Mouse (Mus musculus): Measurements from ENCODE around the gene Ap3m1. TPM values are rescaled to one million over a fixed set of nuclear protein-coding genes. Genes with fewer than 3 reads are reported as not detected.

The Ap3m1 gene
- polyA plus RNA-seq, 1 experiment from 2014 or later, result 77.8 TPM

DNA sequence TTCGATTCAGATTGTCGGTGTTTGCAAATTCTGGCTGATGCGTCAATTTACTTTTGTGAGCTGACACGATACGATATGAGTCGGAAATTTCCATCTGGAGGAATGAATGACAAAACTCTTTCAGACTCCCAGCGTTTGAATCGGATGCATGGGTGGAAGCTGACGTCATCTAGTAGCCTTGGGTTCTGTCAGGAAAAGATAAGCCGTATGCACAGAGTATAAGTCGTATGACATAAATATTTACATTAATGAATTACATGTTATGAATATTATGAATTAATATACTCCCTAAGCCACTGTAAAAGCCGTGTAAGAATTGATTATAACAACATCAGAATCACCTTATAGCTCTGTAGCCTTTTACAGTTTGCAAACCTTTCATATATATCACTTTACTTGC lies 13.2 kb downstream of the Ap3m1 start:
- ATAC-seq (ENCODE audit: borderline replicate concordance, extremely low read depth, low FRiP score, low TSS enrichment), result no peak
- 51% methylated on average over 12 of the region's 12 CpGs for WGBS
- peaks cover 41% of the 10 kb centered on the region for H3K36me3 ChIP-seq
- no peaks in the 10 kb centered on the region for H3K9me3 ChIP-seq
- H3K4me1 ChIP-seq, result no peaks in the 10 kb centered on the region; the same call in 1 of the 2 replicates
- no peak overlapping the region for H3K4me2 ChIP-seq
- no peak overlapping the region; the same call in 1 of the 2 replicates for H3K27ac ChIP-seq
- no peaks in the 10 kb centered on the region for H3K27me3 ChIP-seq
- no peak overlapping the region for H3K9ac ChIP-seq
- H3K4me3 ChIP-seq, result no peak overlapping the region

DNA sequence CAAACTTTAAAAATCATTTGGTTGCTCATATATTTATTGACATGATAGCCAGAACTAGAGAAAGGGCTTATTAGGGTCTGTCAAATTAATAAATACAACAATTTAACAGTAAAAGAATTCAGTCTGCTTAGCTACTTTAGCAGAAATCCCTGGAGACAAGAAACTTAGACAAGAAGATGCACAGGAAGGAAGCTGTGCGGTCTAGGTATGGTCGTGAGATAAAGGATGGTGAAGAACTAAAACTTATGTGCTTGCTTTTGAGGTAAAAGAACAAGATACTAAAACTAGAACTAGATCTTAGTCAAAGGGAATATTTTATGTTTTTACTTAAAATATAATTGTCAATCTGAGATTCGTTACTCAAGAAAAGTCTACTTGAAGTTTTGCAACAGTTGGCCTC lies 17.5 kb downstream of the Ap3m1 start:
- 95% methylated on average over 3 of the region's 3 CpGs for WGBS
- no peaks in the 10 kb centered on the region for H3K9me3 ChIP-seq
- H3K4me2 ChIP-seq, result no peak overlapping the region
- no peaks in the 10 kb centered on the region for H3K27me3 ChIP-seq
- H3K27ac ChIP-seq, result no peak overlapping the region
- no peak overlapping the region for H3K9ac ChIP-seq
- H3K4me3 ChIP-seq, result no peak overlapping the region
- H3K36me3 ChIP-seq, result peaks cover 60% of the 10 kb centered on the region
- no peak for ATAC-seq (ENCODE audit: borderline replicate concordance, extremely low read depth, low FRiP score, low TSS enrichment)
- 0 out of 2 replicates have a peak, but pooled peaks cover 11% of the 10 kb centered on the region for H3K4me1 ChIP-seq

DNA sequence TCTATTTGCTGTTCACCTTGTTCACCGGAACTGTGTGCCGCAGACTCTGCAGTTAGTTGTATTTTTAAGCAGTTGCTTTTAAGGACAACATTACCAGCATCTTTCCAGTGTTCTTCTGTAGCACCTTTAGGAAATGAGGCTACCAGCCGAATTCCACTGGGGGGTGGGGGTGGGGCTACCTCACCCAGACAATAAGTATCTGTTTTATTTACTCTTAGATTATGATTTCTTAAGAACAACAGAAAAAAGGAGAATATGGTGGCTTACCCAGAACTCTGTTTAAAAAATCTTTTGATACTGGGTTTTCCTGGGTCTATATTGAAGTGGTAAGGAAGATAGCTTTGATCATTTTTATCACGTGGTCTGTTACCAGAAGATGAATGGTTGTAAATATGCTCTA lies 18.0 kb downstream of the Ap3m1 start:
- H3K9ac ChIP-seq, result no peak overlapping the region
- peaks cover 59% of the 10 kb centered on the region for H3K36me3 ChIP-seq
- 0 out of 2 replicates have a peak, but pooled peaks cover 11% of the 10 kb centered on the region for H3K4me1 ChIP-seq
- no peaks in the 10 kb centered on the region for H3K9me3 ChIP-seq
- no peak for ATAC-seq (ENCODE audit: borderline replicate concordance, extremely low read depth, low FRiP score, low TSS enrichment)
- H3K4me2 ChIP-seq, result no peak overlapping the region
- 78% methylated on average over 4 of the region's 4 CpGs for WGBS
- no peaks in the 10 kb centered on the region for H3K27me3 ChIP-seq
- no peak overlapping the region for H3K4me3 ChIP-seq
- H3K27ac ChIP-seq, result no peak overlapping the region

DNA sequence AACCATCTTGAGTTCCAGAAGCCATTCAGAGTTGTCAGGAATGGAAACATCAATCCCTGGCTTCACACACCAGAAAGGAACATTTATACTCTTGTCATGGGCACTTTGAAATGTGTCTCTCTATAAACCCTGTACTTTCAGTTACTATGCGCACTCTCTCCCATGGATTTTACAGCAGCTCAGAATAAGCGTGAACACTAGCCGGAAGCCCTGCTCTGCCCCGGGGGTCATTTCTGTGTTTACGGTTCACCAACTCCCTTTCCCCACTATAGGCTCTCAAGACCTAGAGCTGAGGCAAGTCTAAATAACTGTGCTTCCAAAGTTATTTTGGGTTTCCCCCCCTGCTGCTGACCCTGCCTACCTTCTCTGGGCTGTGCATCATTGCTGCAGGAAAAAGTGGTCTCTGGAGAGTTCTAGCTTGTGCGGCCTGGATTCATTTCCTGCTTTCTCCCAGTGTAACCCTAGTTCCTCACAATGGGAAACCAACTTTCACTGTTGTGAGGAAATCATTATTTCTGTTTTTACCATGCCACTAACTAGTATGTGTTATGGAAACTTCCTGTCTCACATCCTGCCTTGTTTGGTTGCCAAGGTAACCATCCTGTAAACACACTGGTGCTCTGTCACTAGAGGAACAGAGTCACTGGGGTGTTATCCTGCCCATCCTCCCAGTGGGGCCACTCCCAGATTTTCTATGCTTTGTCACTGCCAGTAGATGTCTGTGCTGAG lies 20.4 kb downstream of the Ap3m1 start:
- Histone ChIP-seq H3K4me3 (no peak overlapping the region), H3K27ac (peak overlapping the region; percentile 41), H3K4me1 (0 out of 2 replicates have a peak, but pooled peaks cover 11% of the 10 kb centered on the region), H3K9ac (no peak overlapping the region), H3K36me3 (peaks cover 56% of the 10 kb centered on the region), H3K9me3 (no peaks in the 10 kb centered on the region), H3K4me2 (no peak overlapping the region), H3K27me3 (no peaks in the 10 kb centered on the region)
- ATAC-seq (ENCODE audit: borderline replicate concordance, extremely low read depth, low FRiP score, low TSS enrichment), result peak; percentile 59
- WGBS, result 61% methylated on average over 6 of the region's 6 CpGs

DNA sequence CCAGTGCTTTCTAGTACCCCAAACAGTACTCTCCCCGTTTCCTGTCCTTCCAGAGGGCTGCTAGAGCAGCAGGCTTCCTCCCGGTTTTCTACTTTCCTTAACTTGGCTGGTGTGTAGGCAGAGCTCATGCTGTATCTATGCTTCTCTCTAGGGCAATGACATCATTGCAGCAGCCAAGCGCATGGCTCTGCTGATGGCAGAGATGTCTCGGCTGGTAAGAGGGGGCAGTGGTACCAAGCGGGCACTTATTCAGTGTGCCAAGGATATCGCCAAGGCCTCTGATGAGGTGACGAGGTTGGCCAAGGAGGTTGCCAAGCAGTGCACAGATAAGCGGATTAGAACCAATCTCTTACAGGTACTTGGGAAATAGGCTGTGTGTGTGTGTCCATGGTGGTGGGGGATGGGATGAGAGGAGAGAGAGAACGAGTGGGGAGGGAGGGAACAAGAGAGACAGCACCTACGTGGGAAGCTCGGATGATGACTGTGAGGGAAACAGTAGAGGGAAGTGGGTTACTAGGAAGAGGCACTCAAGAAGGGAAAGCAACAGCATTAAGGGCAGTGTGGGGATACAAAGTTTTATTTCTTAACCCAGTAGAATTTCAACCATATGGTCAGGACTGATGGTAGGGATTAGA lies 23.2 kb downstream of the Ap3m1 start:
- WGBS, result 84% methylated on average over 11 of the region's 11 CpGs
- Histone ChIP-seq H3K27ac (no peak overlapping the region), H3K9me3 (no peaks in the 10 kb centered on the region), H3K36me3 (peaks cover 57% of the 10 kb centered on the region), H3K4me2 (no peak overlapping the region), H3K4me3 (no peak overlapping the region), H3K9ac (no peak overlapping the region), H3K27me3 (no peaks in the 10 kb centered on the region), H3K4me1 (0 out of 2 replicates have a peak, but pooled peaks cover 11% of the 10 kb centered on the region)
- no peak for ATAC-seq (ENCODE audit: borderline replicate concordance, extremely low read depth, low FRiP score, low TSS enrichment)

DNA sequence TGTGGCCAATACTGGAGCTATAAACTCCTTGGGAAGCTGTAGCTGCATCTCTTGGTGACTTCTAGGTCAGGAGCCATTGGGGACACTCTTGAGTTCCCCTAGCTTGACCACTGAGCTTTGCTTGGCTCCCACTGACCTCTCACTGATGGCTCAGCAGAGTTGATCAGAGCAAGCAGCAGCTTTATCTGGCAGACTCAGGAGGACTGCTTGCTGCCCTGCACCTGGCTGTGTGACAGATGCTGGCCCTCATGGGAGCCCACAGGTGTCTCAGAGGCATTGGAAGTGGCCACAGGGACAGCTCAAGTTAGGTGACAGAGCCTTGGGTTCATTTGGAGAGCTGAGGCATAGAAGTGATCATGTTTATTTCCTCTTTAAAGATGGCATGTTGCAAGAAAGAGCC lies 24.8 kb downstream of the Ap3m1 start:
- ATAC-seq (ENCODE audit: borderline replicate concordance, extremely low read depth, low FRiP score, low TSS enrichment), result no peak
- Histone ChIP-seq H3K36me3 (peaks cover 61% of the 10 kb centered on the region), H3K4me3 (no peak overlapping the region), H3K4me1 (0 out of 2 replicates have a peak, but pooled peaks cover 11% of the 10 kb centered on the region), H3K9ac (no peak overlapping the region), H3K27ac (no peak overlapping the region), H3K9me3 (no peaks in the 10 kb centered on the region), H3K27me3 (no peaks in the 10 kb centered on the region), H3K4me2 (no peak overlapping the region)

DNA sequence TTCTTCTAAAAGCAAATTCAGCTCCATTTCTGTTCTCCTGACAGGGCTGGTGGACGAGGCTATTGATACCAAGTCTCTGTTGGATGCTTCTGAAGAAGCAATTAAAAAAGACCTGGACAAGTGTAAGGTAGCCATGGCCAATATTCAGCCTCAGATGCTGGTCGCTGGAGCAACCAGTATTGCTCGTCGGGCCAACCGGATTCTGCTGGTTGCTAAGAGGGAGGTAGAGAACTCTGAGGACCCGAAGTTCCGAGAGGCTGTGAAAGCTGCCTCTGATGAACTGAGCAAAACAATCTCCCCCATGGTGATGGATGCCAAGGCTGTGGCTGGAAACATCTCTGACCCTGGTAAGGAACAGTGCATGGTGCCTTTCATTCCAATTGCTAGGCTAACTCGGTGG lies 31.9 kb downstream of the Ap3m1 start:
- Histone ChIP-seq H3K4me2 (no peak overlapping the region), H3K27me3 (no peaks in the 10 kb centered on the region), H3K9me3 (no peaks in the 10 kb centered on the region), H3K36me3 (peaks cover 66% of the 10 kb centered on the region), H3K4me1 (no peaks in the 10 kb centered on the region), H3K27ac (no peak overlapping the region), H3K9ac (no peak overlapping the region), H3K4me3 (no peak overlapping the region)
- 91% methylated on average over 8 of the region's 8 CpGs for WGBS
- ATAC-seq (ENCODE audit: borderline replicate concordance, extremely low read depth, low FRiP score, low TSS enrichment), result no peak

DNA sequence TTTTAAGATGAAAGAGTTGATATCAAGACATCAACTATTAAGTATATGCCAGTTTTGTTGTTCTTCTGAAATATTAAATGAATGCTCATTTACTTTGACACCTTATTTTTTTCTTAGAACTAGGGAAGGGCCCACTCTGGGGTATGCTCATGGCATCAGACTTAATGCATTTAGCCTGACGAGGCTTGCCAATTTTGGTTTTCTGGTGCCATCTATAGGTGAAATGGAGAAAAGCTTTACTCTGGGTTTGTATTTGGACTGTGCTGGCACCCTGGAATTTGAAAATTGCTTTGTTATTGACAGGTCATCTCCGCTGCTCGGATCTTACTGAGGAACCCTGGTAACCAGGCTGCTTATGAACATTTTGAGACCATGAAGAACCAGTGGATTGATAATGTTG lies 33.3 kb downstream of the Ap3m1 start:
- Histone ChIP-seq H3K9ac (no peak overlapping the region), H3K4me3 (no peak overlapping the region), H3K27me3 (no peaks in the 10 kb centered on the region), H3K4me2 (no peak overlapping the region), H3K4me1 (no peaks in the 10 kb centered on the region), H3K9me3 (no peaks in the 10 kb centered on the region), H3K36me3 (peaks cover 66% of the 10 kb centered on the region), H3K27ac (no peak overlapping the region)
- ATAC-seq (ENCODE audit: borderline replicate concordance, extremely low read depth, low FRiP score, low TSS enrichment), result peak; percentile 67; the same call in 1 of the 2 replicates
- 36% methylated on average over 3 of the region's 3 CpGs for WGBS

DNA sequence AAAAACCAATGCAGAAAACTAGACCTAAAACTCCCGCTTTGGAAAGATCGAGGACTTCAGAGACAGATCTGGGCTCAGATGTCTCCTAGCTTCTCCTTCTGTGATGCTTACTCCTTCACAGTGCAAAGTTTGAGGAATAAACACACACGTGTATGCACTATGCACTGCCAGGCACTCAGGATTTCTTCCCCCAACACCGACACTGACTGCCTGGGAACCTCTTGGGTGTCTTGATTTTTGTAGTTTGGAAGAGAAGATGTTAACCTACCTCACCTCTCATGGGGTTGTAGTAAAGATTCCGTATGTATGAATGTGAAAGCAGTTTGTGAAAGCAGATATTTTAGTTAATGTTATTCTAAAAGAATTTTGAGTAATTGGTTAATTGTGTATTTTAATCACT lies 34.4 kb downstream of the Ap3m1 start:
- Histone ChIP-seq H3K4me3 (no peak overlapping the region), H3K27ac (no peak overlapping the region), H3K9ac (no peak overlapping the region), H3K9me3 (no peaks in the 10 kb centered on the region), H3K36me3 (peaks cover 71% of the 10 kb centered on the region), H3K4me2 (no peak overlapping the region), H3K27me3 (no peaks in the 10 kb centered on the region), H3K4me1 (no peaks in the 10 kb centered on the region)
- WGBS, result 88% methylated on average over 5 of the region's 5 CpGs
- no peak for ATAC-seq (ENCODE audit: borderline replicate concordance, extremely low read depth, low FRiP score, low TSS enrichment)

DNA sequence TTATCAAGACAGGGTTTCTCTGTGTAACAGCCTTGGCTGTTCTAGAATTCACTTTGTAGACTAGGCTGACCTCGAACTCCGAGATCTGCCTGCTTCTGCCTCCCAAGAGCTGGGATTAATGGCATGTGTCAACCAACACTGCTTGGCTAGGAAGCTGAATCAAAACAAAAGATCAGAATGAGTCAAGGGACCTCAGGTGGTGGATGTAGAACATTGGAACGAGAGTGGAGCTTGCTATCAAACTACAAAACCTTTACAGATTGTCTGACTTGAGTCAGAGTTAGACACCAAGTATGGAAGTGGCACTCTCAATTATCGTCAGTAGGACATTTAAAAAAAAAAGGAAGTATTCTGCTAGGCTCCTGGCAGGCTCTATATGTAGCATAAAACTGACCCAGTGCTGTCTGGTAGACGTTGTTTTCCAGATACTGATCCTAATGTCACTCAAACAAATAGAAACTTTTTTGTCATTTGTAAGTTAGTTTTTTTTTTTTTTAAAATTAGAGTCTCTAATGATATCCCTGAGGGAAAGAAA lies 38.4 kb downstream of the Ap3m1 start:
- ATAC-seq (ENCODE audit: borderline replicate concordance, extremely low read depth, low FRiP score, low TSS enrichment), result no peak
- Histone ChIP-seq H3K4me3 (no peak overlapping the region), H3K27ac (no peak overlapping the region), H3K9me3 (no peaks in the 10 kb centered on the region), H3K4me2 (no peak overlapping the region), H3K36me3 (peaks cover 60% of the 10 kb centered on the region), H3K27me3 (no peaks in the 10 kb centered on the region), H3K4me1 (no peaks in the 10 kb centered on the region), H3K9ac (no peak overlapping the region)
- 82% methylated on average over 5 of the region's 5 CpGs for WGBS

DNA sequence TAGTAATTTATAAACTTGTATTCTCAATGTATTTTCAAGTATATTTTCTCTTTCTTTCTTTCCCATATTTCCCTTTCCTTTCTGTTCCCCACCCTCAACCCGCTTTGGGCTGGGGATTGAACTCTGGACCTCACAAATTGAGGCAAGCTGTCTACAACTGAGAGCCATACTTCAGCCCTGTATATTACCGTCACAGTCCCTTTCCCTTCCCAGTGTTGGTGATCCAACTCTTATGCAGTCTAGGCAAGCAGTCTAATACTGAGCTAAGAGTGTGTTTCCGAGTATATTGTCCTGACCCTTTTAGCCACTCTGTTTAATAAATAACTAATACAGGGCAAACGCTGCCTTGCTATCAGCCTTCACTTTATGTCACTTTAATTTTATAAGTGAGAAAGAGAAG lies 52.7 kb downstream of the Ap3m1 start:
- H3K4me2 ChIP-seq, result no peak overlapping the region
- H3K4me3 ChIP-seq, result no peak overlapping the region
- peaks cover 11% of the 10 kb centered on the region for H3K36me3 ChIP-seq
- no peak overlapping the region for H3K27ac ChIP-seq
- no peak overlapping the region for H3K9ac ChIP-seq
- no peaks in the 10 kb centered on the region for H3K9me3 ChIP-seq
- no peaks in the 10 kb centered on the region for H3K27me3 ChIP-seq
- WGBS, result 62% methylated on average over 4 of the region's 4 CpGs
- peaks cover 13% of the 10 kb centered on the region; the same call in 1 of the 2 replicates for H3K4me1 ChIP-seq
- no peak for ATAC-seq (ENCODE audit: borderline replicate concordance, extremely low read depth, low FRiP score, low TSS enrichment)

DNA sequence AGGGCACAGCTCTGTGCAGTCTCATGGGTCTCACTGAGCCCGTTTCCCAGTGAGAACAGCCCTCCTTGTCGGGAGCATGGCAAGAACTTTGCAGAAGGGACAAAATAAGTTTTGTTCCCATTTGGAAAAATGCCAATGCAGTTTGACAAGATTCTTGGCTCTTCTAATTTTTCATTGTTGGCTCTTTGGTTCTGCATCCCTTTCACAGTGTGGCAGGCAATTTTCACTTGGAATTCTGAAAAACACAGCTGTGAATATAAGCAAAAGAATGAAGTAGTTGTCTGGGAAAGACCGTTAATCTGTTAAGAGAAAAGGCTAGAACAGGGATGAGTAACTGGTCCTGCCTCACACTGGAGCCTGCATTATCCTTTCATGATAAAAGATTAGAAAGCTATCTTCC lies 54.8 kb downstream of the Ap3m1 start:
- Histone ChIP-seq H3K4me3 (no peak overlapping the region), H3K4me1 (peaks cover 21% of the 10 kb centered on the region; the same call in 1 of the 2 replicates), H3K4me2 (no peak overlapping the region), H3K27ac (no peak overlapping the region), H3K9ac (no peak overlapping the region), H3K36me3 (peaks cover 4% of the 10 kb centered on the region; the same call in 1 of the 2 replicates), H3K27me3 (no peaks in the 10 kb centered on the region), H3K9me3 (no peaks in the 10 kb centered on the region)
- no peak for ATAC-seq (ENCODE audit: borderline replicate concordance, extremely low read depth, low FRiP score, low TSS enrichment)
- 40% methylated on average over 3 of the region's 3 CpGs for WGBS
